Mouse (Mus musculus) gastrocnemius, postnatal 14 days (tissue): Measurements from ENCODE around the gene Pbx1. TPM values are rescaled to one million over a fixed set of nuclear protein-coding genes. Genes with fewer than 3 reads are reported as not detected.

Experiments
- DNase-seq: peaks from one replicate; pipeline ENCODE4 v3.0.0; 2021; ENCODE audit warnings: mixed read lengths
- intact Hi-C: fragments of 180-260 bp; cut with DNase I; formaldehyde crosslinking; loops from one replicate; pipeline ENCODE4 v1.15.1; 2025; ENCODE audit warnings: low total_unique reads
- total RNA-seq, 2 experiments: library from RNA; stranded (reverse); gene quantifications; 2 replicates each; pipeline ENCODE4 v1.2.3; 2021

The Pbx1 gene
- total RNA-seq, 2 experiments from 2014 or later = 20.3 to 23.0 TPM

DNA sequence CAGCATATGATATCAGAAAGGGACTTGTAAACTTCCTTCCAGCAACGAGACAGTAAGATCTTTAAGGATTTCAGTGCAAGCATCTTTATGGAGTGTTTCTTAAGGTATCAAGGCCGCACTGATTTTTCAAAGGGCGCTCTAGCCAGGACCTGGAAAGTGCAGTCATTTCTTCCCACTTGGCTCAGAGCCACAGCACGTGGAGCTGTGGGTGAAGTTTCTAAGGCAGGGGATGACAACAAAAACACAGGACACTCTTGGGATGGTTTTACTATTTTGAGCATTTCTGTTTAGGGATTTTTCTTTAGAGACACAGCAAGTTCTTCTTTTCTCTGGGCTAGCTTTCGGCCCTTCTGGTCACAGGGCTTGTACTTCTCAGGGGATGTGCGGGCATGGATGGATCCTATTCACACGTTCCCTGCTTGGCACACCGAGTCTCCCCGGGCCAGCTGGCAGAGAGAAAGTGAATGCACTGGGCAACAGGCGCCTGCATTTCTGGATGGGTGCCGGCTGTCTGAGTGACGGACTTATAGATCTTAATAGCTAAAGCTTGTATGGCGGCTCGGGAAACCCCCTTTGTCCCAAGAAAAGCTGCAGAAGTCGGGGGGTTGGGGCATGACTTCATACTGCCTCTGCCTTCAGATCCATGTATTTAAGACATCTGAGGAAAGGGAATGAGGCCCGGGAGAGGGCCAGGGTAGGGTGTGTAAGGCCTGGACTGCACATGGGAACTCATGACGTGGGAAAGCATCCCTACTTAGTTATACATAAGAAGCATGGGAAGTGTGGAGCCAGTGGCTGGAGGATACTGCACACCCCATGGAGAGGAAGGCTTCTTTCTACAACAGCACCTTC is 215.9 kb downstream of the Pbx1 start:
- intact Hi-C loops = loop anchor here (5.0 to 10.0 kb wide), 2 partner anchors 106 to 219 kb away; partner anchors contain the start of gene Pbx1
- no peak for DNase-seq

DNA sequence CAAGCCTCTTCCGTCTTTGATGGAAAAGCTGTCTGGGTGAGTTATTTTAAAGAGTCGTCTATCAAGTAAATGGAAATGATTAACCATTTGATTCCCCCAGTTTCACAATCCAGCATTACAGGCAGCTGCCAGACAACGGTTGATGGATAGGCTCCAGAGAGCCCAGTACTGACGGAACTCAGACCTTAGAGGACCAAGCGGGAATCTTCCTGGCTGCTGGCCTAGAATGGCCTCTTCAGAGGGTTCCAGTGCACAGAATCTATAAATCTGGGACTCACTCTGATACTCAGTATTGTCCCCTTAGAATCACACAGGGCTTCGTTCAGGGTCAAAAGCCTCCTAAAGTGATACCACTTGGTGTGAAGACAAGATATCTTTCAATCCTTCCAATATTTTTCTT is 216.6 kb downstream of the Pbx1 start:
- intact Hi-C loops = loop anchor here (5.0 to 10.0 kb wide), 2 partner anchors 107 to 219 kb away; partner anchors contain the start of gene Pbx1
- no peak for DNase-seq

DNA sequence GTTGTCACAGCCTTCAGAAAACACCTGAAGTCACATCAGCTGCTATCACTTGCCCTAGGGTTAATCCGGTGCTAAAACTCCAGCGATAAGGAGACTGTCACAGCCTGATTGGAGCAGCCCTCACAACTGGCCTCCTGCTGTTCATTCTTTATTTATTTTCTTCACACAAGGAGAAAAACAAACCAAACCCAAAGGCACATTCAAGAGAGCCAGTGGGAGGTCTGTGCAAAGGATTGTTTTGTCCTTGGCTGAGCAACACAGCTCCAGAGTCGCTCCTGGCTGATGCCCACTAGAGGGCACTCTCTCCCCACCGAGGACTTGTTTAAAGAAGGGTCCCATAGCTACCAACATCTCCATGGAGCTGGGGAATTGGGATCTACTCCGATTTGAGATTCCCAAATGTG is 218.0 kb downstream of the Pbx1 start:
- peak; percentile 78 for DNase-seq
- intact Hi-C loops = loop anchor here (10.0 kb wide), 1 partner anchor 221 kb away; the partner anchor contains the start of gene Pbx1

DNA sequence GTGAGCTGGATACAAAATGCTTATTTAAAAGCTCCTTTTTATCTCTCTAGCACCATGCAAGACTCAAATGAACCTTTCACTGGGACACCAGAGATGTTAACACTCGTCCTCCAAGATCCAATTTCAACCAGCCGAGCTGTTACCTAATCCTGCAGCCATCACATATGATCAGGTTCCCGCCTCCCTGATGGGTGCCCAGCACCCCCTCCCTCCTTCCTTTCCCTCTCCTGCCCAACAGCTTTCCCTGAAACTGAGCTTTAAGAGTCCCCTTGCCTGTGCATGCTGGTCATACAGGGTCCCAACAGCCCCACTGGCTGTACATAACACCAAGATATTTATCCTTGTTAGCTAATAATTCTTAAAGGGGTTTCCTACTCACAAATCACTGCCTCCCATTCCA is 218.5 kb downstream of the Pbx1 start:
- DNase-seq = peak; percentile 29
- intact Hi-C loops = loop anchor here (10.0 kb wide), 1 partner anchor 221 kb away; the partner anchor contains the start of gene Pbx1

DNA sequence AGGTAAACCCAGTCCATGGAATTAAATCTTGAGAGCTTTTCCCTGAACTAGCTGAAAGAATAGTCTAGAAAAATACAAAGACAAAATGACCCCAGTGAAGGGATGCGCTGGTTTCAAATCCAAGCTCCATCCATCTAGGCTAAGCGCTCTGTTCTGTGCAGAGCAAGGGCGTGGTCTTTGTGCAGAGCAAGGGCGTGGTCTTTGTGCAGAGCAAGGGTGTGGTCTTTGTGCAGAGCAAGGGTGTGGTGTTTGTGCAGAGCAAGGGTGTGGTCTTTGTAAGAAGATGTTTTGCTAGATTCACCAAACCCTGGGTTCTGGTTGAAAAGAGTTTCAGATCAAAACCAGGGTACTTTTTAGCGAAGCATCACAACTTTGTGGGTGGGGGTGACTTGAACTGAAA is 221.7 kb downstream of the Pbx1 start:
- no peak for DNase-seq

DNA sequence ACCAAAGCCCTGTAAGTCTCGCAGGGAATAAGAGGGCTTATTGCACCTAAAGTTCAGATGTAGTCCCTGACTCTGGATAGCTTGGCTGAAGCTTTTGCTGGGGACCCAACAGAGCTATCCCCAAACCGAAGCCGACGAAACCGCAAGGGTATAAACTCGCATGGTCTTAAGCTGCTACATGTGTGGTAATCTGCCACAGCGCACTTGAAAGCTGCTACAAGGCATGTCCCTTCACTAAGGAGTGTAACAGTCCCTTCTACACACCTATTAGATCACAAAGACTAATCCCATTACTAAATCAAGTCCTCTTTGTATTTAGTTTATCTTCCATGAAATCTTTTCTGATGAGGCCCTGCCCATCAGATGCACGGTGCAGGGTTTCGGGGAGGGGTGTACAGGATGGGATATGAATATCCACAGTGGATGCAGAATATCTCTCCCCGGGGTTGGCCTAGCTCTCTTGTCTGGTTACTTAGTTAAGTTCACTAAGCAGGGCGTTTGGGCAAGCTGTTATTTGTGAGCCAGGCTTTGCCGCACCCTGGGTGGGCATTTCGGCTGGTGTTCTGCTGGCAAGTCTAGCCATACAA is 231.4 kb downstream of the Pbx1 start:
- intact Hi-C loops = no loop called here
- no peak for DNase-seq

More for the DNA sequence above, 221.7 kb downstream of the Pbx1 start:
- intact Hi-C loops = loop anchor here (10.0 kb wide), 1 partner anchor 224 kb away; the partner anchor contains the start of gene Pbx1

DNA sequence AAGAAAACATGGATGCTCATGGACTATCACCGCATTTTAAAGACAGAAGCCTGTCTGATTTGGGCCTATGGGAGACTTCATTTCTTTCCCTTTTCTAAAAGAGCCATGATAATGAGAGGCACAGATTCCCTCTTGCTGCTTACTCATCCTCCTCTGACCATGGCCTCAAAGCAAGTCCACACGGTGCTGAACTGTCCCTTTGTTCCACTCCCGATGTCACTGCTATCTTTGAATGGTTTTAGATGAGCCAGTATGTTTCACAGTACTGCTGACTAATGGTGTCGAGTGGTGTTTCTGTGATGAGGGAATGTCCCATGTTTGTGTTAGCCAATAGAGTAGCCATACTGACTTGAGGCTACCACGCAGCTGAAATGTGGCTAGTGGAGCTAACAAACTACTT is 233.8 kb downstream of the Pbx1 start:
- intact Hi-C loops = no loop called here
- no peak for DNase-seq

DNA sequence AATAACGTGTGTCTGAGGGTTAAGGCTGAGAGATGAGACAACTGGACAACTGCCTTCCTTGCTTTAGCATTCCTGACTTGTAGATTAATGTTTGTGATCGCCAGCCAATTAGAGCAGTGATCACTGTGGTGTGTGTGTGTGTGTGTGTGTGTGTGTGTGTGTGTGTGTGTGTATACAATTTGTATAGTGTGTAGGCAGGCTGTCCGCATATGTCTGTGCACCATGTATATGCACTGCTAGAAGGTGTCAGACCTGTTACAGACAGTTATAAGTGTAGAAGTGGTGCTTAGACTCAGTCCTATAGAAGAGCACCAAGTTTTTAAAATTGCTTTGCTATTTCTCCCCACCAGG is 234.2 kb downstream of the Pbx1 start:
- DNase-seq = no peak
- intact Hi-C loops = no loop called here

DNA sequence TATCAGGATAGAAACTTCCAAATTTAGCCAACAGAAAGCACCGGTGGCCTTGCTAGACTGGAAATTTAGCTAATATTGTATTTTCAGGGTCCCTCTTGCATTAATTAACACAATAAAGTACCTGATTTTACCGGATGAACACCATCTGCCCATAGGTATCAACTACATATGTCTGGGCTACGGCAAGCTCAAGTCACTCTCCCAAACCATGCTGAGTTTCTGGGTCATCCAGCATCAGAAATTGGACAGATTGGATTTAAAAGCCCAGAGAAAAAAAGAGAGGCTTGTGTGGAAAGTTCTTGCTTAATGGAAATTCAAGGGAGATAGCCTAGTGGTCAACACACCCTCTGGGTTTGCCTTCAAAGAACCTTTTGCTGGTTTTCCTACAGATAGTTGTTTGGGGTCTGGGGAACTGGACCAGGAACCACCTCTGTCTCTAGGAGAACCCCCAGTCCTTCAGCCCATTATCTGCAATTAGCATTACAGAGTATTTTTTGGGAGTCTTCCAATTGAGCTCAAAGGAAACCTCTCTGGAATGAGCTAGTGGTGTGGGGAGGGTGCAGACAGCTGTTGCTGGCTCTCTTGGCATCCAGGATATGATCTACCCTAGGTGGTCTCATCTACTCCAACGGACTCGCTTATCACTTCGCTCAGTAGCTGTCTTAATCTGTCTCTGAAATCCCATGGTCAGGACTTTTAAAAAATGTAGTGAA is 234.7 kb downstream of the Pbx1 start:
- intact Hi-C loops = no loop called here
- no peak for DNase-seq

DNA sequence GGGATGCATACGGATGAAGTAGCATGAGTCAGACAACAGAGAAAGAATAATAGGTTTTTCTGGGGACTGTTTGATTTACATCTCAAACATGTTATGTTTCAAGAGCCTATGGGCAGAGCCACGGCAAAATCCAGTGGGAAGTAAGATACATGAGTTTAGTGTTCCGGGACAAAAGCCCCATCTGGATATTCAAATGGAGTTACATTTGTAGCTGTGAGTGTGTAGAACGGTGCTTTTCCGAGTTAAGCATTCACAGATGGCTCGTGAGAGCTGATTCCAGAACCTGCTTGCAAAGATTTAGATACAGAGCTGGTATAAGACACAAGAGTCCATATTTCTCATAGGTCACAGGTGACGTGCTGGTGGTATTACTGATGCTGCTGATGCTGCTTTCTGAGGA is 238.7 kb downstream of the Pbx1 start:
- intact Hi-C loops = loop anchor here (5.0 kb wide), 1 partner anchor 1044 kb away; no protein-coding TSS in a partner anchor
- DNase-seq = no peak

DNA sequence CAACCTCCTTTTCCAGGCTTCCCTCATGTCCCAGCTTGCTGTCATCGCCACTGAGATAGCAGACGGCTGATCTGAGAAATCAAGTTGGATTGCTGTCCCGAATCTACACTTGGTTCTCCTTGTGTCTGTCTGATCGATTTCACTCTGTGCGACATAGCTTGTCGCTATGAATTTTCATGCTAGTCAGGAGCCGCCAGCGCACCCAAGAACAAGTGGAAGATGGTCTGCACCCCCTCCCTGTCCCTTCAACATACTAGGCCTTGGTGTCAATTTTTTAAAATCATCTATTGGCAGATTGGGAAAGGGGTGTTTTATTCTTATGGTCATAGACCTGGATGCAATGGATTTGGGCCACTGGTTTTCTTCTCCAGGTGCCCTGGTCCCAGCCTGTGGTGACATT is 249.3 kb downstream of the Pbx1 start:
- no peak for DNase-seq

DNA sequence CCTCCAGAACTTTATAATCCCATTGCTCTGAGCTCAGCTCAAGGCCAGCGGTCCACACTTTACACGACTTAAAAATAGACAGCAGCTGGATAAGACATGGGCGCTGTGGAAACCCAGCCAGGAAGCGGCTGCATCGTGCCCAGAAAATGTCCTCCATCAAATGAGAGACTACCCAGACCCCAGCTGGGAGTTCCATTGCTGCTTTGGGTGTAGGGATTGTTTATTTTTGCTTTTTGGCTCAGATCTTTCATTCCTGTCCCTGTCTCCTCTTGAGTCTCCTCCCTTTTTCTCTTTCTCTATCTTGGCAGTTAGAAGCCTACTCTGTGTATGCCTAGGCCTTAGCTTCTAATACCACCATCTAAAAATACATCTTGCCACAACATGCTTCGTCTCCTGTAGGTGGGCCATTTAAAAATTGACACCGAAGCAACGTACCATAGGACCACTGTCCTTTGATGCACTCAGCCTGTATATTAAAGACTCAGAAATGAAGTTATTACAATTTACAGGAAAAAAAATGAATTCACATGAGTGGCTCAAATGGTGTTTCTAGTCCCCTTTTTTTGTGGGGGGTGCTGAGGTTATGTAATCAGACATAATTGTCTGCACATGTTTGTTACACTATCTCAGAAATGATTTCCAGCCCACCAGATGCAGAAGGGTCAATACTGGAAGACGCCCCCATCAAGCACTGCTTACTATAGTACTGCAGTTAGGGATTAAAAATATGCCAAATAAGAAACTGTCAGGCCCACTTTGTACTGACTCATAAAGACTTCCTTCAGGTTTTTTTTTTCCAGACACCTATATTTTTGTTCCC is 251.2 kb downstream of the Pbx1 start:
- peak; percentile 65 for DNase-seq
- intact Hi-C loops = no loop called here

More for the DNA sequence above, 249.3 kb downstream of the Pbx1 start:
- intact Hi-C loops = no loop called here

DNA sequence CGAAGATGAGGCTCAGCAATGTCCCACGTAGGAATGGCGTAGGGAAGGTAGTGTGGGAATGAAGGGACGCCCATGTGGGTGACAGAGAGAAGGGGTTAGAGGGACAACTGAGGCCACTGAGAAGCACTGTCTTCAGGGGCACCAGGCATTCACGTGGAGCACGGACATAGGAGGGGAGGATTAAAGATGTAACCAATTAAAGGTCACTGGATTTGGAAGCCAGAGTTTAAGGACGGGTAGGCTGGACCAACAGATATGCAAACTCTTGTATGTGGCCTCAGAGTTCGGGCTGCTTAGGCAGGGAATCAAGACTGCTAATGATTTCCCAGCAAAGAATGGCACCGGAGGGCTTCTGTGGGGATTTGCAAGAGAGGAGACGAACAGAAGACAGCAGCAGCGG is 252.4 kb downstream of the Pbx1 start:
- intact Hi-C loops = no loop called here
- no peak for DNase-seq

DNA sequence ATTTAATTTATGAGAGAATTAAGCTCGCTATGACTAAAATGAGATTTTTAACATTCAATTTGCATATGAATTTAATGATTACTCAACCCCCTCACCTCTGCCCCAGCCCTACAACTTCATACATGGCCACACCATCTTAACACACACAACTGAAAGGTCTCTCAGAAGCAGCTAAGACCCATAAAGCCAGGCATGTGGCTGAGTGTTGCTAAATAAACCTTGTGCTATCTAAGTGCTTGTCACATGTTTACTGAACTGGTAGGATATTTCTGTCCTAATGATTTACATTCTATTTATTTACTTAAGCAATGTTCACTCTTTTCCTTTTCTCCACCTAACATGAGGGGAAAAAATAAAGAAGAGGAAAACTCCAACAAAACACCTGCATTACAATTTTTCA is 253.5 kb downstream of the Pbx1 start:
- DNase-seq = no peak
- intact Hi-C loops = no loop called here

DNA sequence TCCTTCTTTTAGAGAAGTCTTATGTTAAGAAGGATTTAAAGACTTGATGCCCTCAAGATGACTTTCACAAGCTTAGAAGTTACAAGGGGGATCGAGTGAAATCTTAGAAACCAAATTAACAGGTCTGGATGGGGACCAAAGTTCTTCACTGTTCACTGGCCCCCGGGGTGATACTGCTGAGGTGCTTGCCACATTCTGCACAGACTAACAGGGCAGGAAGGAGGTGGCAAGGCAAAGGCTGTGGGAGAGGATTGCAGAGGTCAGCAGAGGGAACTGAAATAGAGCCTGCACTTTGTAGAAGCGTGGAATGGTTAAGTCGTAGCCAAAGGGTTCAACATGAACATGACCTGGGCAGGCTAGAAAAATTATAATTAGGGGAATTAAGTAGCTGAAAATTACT is 256.5 kb downstream of the Pbx1 start:
- peak; percentile 14 for DNase-seq
- intact Hi-C loops = no loop called here

DNA sequence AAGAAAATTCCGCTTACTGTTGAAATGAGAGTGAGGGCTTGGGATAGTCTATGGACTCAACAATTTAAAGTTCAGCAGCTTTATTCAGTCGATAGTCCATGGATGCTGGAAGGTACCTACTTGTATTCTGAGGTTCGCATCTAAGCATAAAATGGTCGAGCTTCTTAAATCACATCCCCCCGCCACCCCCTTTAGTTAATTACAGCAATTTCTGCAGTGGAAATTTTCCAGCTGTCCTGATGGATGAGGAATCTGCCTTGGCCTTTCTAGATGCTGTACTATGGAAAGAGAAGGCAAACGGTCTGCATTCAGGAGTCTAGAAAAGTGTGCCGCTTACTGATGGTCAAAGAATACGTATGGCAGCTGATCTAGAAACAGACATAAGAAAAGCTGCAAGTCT is 262.3 kb downstream of the Pbx1 start:
- intact Hi-C loops = no loop called here
- no peak for DNase-seq

DNA sequence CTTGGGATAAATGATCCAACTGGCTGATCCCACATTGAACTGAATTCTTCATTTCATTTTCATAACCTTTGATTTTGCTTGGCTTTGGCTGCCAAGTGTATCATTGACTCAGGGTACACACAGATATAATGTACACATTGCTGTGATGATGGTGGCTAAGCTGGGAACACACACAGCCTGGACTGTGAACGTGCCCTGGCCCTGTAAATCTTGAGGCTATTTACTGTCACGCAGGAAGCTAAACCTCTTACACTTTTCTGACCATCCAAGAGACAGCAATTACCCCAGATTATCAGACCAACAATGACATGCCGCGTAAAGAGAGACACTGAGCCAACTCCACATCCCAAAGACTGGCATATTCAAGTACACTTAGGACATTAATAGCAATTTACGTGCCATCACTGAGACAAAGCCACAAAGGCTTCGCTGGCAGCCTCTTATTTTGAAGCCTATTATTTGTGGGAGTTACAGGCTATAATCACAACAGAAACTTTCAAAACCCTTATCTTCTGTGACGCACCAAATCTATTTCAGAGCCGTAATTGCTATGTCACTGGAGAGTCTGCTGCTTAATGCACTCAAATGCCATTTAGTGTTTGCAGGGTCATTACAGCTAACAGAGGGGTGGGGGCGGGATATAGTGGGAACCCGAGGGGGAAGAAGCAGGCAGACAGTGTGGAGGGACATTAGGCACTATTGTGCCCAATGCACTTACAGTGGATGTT is 262.9 kb downstream of the Pbx1 start:
- DNase-seq = no peak
- intact Hi-C loops = no loop called here

DNA sequence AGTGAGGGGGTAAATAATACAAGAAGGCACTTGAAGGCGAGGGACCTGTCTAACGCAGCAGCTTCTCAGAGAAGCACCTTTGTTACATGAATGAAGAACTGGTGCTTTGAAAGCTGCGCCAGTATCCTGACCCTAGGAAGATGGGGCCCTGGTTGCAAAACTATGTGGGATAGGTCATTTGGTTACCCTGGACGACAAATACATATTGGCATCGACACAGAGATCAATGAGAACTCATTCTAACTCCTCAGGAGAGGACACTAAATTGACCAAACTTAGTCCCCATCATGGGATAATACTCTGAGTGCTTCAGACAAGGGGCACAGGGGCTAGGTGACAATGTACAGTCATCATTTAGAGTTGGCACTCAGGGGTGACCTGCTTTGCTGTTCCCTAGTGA is 264.3 kb downstream of the Pbx1 start:
- intact Hi-C loops = no loop called here

DNA sequence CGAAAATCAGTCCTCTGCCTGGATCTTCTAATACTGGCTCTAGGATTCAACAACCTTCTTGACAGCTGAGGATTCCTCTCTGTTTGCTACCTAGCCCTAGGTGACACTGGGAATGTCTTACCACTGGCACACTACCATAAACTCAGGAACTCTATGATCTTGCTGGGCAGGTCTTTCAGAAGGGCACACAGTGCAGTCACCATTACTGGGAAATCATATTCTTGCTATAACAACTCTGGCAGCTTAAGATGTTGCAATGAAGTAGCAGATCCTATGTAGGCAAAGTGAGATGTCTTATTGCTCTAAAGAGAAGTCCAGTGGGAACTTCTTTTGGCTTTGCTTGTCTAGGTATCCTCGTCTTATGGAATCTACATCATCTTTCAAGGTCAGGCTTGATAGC is 265.2 kb downstream of the Pbx1 start:
- intact Hi-C loops = no loop called here
- no peak for DNase-seq

More for the DNA sequence above, 264.3 kb downstream of the Pbx1 start:
- DNase-seq = no peak
